Mouse (Mus musculus): Measurements from ENCODE around the gene 4930426L09Rik. TPM values are rescaled to one million over a fixed set of nuclear protein-coding genes. Genes with fewer than 3 reads are reported as not detected.
"Not testable (repeated sequence)": the region's sequence is repeated elsewhere in the genome, so short reads cannot be mapped to it uniquely, and the experiment has no call there.

The 4930426L09Rik gene
- total RNA-seq, 1 experiment = 0.18 TPM

DNA sequence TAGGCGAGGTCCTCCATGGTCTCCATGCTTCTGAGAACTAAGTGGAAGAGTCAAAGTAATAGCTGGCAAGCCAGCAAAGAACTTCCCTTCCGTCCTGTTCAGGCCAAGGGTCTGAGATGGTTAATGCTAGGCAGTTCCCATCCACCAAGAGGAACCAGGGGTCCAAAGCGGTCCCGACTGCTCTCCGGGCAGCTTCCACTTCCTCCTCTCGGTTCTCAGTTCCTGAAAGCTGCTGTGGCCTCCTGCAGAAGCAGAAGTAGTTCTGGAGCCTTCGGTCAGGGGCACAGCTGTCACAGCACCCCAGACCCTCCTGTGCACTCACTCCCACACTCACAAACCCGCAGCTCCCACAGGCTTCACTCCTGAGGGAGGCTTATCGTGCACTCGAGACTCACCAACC is 6.7 kb downstream of the 4930426L09Rik start:
- no peaks in the 10 kb centered on the region for H3K36me3 ChIP-seq (ENCODE audit: control insufficient read depth, insufficient read depth, low read length, poor library complexity, severe bottlenecking)
- in situ Hi-C loops (cut with MboI; ENCODE audit: low sequenced_read_pairs in 2 of 2, unreplicated experiment in 2 of 2) = no loop called here
- H3K4me1 ChIP-seq (ENCODE audit: control insufficient read depth in 2 of 2, insufficient read depth in 2 of 2, low read length in 2 of 2, poor library complexity in 1 of 2) = no peaks in the 10 kb centered on the region
- DNase-seq (ENCODE audit: low read depth, low spot score) = no peak
- no peak overlapping the region for H3K4me3 ChIP-seq (ENCODE audit: insufficient read depth in 1 of 2, low read depth in 1 of 2, low read length in 2 of 2, poor library complexity in 1 of 2, severe bottlenecking in 1 of 2)
- no peak overlapping the region for H3K9ac ChIP-seq (ENCODE audit: insufficient read depth, low read depth, low read length, poor library complexity, severe bottlenecking)
- no peaks in the 10 kb centered on the region for H3K9me3 ChIP-seq (ENCODE audit: control insufficient read depth, insufficient read depth, low read depth, low read length)
- no peak overlapping the region for H3K27ac ChIP-seq (ENCODE audit: insufficient read depth, low read depth, low read length, poor library complexity, severe bottlenecking)
- TF ChIP-seq ZC3H11A (IDR thresholded peaks at IDR 0.05; ENCODE audit: borderline replicate concordance, low read depth, low read length) (no peak), MAFK (IDR thresholded peaks at IDR 0.05; ENCODE audit: insufficient read depth, low read depth, low read length) (no peak), ZNF384 (IDR thresholded peaks at IDR 0.05; ENCODE audit: low read depth, low read length) (no peak), CHD2 (IDR thresholded peaks at IDR 0.05; ENCODE audit: low read depth, low read length) (no peak), HCFC1 (IDR thresholded peaks at IDR 0.05; ENCODE audit: borderline replicate concordance, insufficient read depth, low read length) (no peak)

DNA sequence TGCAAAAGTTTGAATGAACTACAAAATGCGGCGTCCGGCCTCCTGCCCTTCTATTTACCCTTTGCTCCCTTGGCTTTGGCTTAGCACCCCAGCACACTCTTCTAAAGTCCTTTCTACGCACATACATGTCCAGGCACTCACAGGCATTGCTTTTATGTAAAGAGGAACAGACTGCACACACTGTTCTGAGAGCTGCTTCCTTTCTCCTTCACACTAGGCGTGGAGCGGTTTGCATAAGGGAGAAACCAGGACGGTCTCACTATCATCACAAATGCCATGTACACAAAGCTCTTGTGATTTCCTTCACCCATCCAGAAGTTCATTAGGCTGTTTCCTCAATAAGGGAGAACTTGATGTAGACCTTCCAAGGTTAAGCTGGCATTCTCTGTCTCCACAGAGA is 8.0 kb downstream of the 4930426L09Rik start:
- in situ Hi-C loops (cut with MboI; ENCODE audit: low sequenced_read_pairs in 2 of 2, unreplicated experiment in 2 of 2) = no loop called here
- H3K27ac ChIP-seq (ENCODE audit: insufficient read depth, low read depth, low read length, poor library complexity, severe bottlenecking) = no peak overlapping the region; the same call in 1 of the 2 replicates

DNA sequence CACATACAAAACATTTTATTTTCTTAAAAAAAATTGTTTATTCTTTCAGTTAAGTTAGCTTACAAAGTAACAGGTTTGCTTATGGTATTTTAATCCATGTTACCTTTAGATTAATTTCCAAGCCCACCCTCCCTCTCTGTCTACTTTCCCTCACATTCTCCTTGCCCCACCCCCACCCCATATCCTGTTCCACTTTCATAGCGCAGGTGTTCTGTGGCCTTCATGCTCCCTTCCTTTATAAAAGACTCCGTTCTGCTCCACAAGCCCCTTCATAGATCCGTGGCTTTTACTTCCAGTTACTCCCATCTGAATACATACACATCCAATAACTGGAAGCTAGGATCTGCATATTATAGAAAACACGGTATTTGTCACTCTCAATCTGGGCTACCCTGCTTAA is 9.4 kb downstream of the 4930426L09Rik start:
- Histone ChIP-seq H3K4me1 (ENCODE audit: control insufficient read depth in 2 of 2, insufficient read depth in 2 of 2, low read length in 2 of 2, poor library complexity in 1 of 2) (no peaks in the 10 kb centered on the region; a peak in 1 of 4 replicates), H3K4me3 (ENCODE audit: insufficient read depth in 1 of 2, low read depth in 1 of 2, low read length in 2 of 2, poor library complexity in 1 of 2, severe bottlenecking in 1 of 2) (no peak overlapping the region), H3K9me3 (ENCODE audit: control insufficient read depth, insufficient read depth, low read depth, low read length) (no peaks in the 10 kb centered on the region), H3K9ac (ENCODE audit: insufficient read depth, low read depth, low read length, poor library complexity, severe bottlenecking) (no peak overlapping the region), H3K27ac (ENCODE audit: insufficient read depth, low read depth, low read length, poor library complexity, severe bottlenecking) (no peak overlapping the region), H3K36me3 (ENCODE audit: control insufficient read depth, insufficient read depth, low read length, poor library complexity, severe bottlenecking) (no peaks in the 10 kb centered on the region)
- TF ChIP-seq HCFC1 (IDR thresholded peaks at IDR 0.05; ENCODE audit: borderline replicate concordance, insufficient read depth, low read length) (no peak), CHD2 (IDR thresholded peaks at IDR 0.05; ENCODE audit: low read depth, low read length) (no peak), ZC3H11A (IDR thresholded peaks at IDR 0.05; ENCODE audit: borderline replicate concordance, low read depth, low read length) (no peak), MAFK (IDR thresholded peaks at IDR 0.05; ENCODE audit: insufficient read depth, low read depth, low read length) (no peak), ZNF384 (IDR thresholded peaks at IDR 0.05; ENCODE audit: low read depth, low read length) (no peak)
- DNase-seq (ENCODE audit: low read depth, low spot score) = no peak
- in situ Hi-C loops (cut with MboI; ENCODE audit: low sequenced_read_pairs in 2 of 2, unreplicated experiment in 2 of 2) = no loop called here

More for the DNA sequence above, 8.0 kb downstream of the 4930426L09Rik start:
- TF ChIP-seq ZC3H11A (IDR thresholded peaks at IDR 0.05; ENCODE audit: borderline replicate concordance, low read depth, low read length) (no peak), ZNF384 (IDR thresholded peaks at IDR 0.05; ENCODE audit: low read depth, low read length) (no peak), HCFC1 (IDR thresholded peaks at IDR 0.05; ENCODE audit: borderline replicate concordance, insufficient read depth, low read length) (no peak), CHD2 (IDR thresholded peaks at IDR 0.05; ENCODE audit: low read depth, low read length) (no peak), MAFK (IDR thresholded peaks at IDR 0.05; ENCODE audit: insufficient read depth, low read depth, low read length) (no peak)
- Histone ChIP-seq H3K9me3 (ENCODE audit: control insufficient read depth, insufficient read depth, low read depth, low read length) (no peaks in the 10 kb centered on the region), H3K4me1 (ENCODE audit: control insufficient read depth in 2 of 2, insufficient read depth in 2 of 2, low read length in 2 of 2, poor library complexity in 1 of 2) (no peaks in the 10 kb centered on the region; a peak in 1 of 4 replicates), H3K36me3 (ENCODE audit: control insufficient read depth, insufficient read depth, low read length, poor library complexity, severe bottlenecking) (no peaks in the 10 kb centered on the region), H3K4me3 (ENCODE audit: insufficient read depth in 1 of 2, low read depth in 1 of 2, low read length in 2 of 2, poor library complexity in 1 of 2, severe bottlenecking in 1 of 2) (no peak overlapping the region), H3K9ac (ENCODE audit: insufficient read depth, low read depth, low read length, poor library complexity, severe bottlenecking) (no peak overlapping the region)
- no peak for DNase-seq (ENCODE audit: low read depth, low spot score)

DNA sequence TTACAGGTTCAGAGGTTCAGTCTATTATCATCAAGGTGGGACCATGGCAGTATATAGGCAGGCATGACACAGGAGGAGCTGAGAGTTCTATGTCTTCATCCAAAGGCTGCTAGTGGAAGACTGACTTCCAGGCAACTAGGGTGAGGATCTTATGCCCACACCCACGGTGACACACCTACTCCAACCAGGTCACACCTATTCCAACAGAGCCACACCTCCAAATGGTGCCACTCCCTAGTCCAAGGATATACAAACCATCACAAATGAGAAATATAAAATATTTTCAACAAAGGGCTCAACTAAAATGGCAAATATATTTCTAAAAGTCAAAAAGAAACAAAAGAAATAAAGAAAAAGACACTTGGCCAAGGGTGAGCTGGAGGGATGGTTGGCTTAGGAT is 12.4 kb downstream of the 4930426L09Rik start:
- not testable (repeated sequence) for H3K36me3 ChIP-seq (ENCODE audit: control insufficient read depth, insufficient read depth, low read length, poor library complexity, severe bottlenecking); DNase-seq (ENCODE audit: low read depth, low spot score)

DNA sequence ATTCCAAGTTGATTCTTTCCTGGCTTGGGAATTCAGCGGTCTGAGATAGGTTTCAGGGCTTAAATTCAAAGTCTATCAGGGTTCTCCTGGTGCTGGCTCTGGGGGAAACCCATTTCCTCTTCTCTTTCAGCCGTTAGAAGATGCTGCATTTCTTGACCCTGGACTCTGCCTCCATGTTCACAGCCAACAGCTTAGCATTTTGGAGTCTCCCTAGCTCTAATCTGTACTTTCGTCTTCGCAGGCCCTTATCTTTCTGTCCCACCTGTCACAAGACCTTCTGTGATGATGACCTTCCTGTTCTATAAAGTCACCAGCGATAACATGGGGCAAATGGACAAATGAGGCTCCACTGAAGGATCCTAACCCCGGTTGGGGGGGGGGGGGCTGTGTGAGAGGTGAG is 13.3 kb downstream of the 4930426L09Rik start:
- no peak overlapping the region for H3K4me3 ChIP-seq (ENCODE audit: insufficient read depth in 1 of 2, low read depth in 1 of 2, low read length in 2 of 2, poor library complexity in 1 of 2, severe bottlenecking in 1 of 2)
- DNase-seq (ENCODE audit: low read depth, low spot score) = no peak
- no peak overlapping the region for H3K27ac ChIP-seq (ENCODE audit: insufficient read depth, low read depth, low read length, poor library complexity, severe bottlenecking)
- H3K9me3 ChIP-seq (ENCODE audit: control insufficient read depth, insufficient read depth, low read depth, low read length) = no peaks in the 10 kb centered on the region
- no peak overlapping the region for H3K9ac ChIP-seq (ENCODE audit: insufficient read depth, low read depth, low read length, poor library complexity, severe bottlenecking)
- in situ Hi-C loops (cut with MboI; ENCODE audit: low sequenced_read_pairs in 2 of 2, unreplicated experiment in 2 of 2) = no loop called here
- no peaks in the 10 kb centered on the region; a peak in 1 of 4 replicates for H3K4me1 ChIP-seq (ENCODE audit: control insufficient read depth in 2 of 2, insufficient read depth in 2 of 2, low read length in 2 of 2, poor library complexity in 1 of 2)
- TF ChIP-seq ZC3H11A (IDR thresholded peaks at IDR 0.05; ENCODE audit: borderline replicate concordance, low read depth, low read length) (no peak), ZNF384 (IDR thresholded peaks at IDR 0.05; ENCODE audit: low read depth, low read length) (no peak), CHD2 (IDR thresholded peaks at IDR 0.05; ENCODE audit: low read depth, low read length) (no peak), HCFC1 (IDR thresholded peaks at IDR 0.05; ENCODE audit: borderline replicate concordance, insufficient read depth, low read length) (no peak)
- no peaks in the 10 kb centered on the region for H3K36me3 ChIP-seq (ENCODE audit: control insufficient read depth, insufficient read depth, low read length, poor library complexity, severe bottlenecking)

More for the DNA sequence above, 12.4 kb downstream of the 4930426L09Rik start:
- H3K9me3 ChIP-seq (ENCODE audit: control insufficient read depth, insufficient read depth, low read depth, low read length); H3K9ac ChIP-seq (ENCODE audit: insufficient read depth, low read depth, low read length, poor library complexity, severe bottlenecking); H3K4me3 ChIP-seq (ENCODE audit: insufficient read depth in 1 of 2, low read depth in 1 of 2, low read length in 2 of 2, poor library complexity in 1 of 2, severe bottlenecking in 1 of 2); in situ Hi-C loops (cut with MboI; ENCODE audit: low sequenced_read_pairs in 2 of 2, unreplicated experiment in 2 of 2); H3K27ac ChIP-seq (ENCODE audit: insufficient read depth, low read depth, low read length, poor library complexity, severe bottlenecking); H3K4me1 ChIP-seq (ENCODE audit: control insufficient read depth in 2 of 2, insufficient read depth in 2 of 2, low read length in 2 of 2, poor library complexity in 1 of 2): not testable (repeated sequence)

Measured in ES-E14 (cell line).